Mouse (Mus musculus): Measurements from ENCODE around the gene Cst12. TPM values are rescaled to one million over a fixed set of nuclear protein-coding genes. Genes with fewer than 3 reads are reported as not detected.

Cst12 gene
- total RNA-seq, 2 experiments from 2014 or later = 3.3 to 3.7 TPM

Other genes with a start within 250 kb of the Cst12 start
- 10 to 100 TPM; 11.0 to 12.6 TPM for gene Nxt1, start 116.8 kb upstream of the Cst12 start, total RNA-seq (2021)
- gene Gzf1, start 108.3 kb upstream of the Cst12 start, total RNA-seq (2021) = 10 to 100 TPM; 32.5 to 33.2 TPM
- gene Napb, start 56.9 kb upstream of the Cst12 start, total RNA-seq (2021) = 100 to 1,000 TPM; 295 to 320 TPM
- gene Cstl1, start 39.0 kb upstream of the Cst12 start, total RNA-seq (2021) = 1 to 10 TPM in 1 of 2 experiments, under 1 TPM in 1; 0.55 to 1.6 TPM
- not detected for gene Cst11, start 17.9 kb upstream of the Cst12 start, total RNA-seq (2021)
- gene 8030411F24Rik, start 7.4 kb upstream of the Cst12 start, total RNA-seq (2021) = not detected
- not detected for gene Cst8, start 9.4 kb downstream of the Cst12 start, total RNA-seq (2021)
- not detected for gene Cst13, start 30.7 kb downstream of the Cst12 start, total RNA-seq (2021)
- not detected for gene Cst9, start 45.8 kb downstream of the Cst12 start, total RNA-seq (2021)
- not detected for gene 9230104L09Rik, start 75.7 kb downstream of the Cst12 start, total RNA-seq (2021)
- gene Cst3, start 86.3 kb downstream of the Cst12 start, total RNA-seq (2021) = 1,000 to 10,000 TPM; 2,172 to 2,182 TPM
- gene Gm1330, start 213.9 kb downstream of the Cst12 start, total RNA-seq (2021) = not detected
- not detected for gene Gm10750, start 227.9 kb downstream of the Cst12 start, total RNA-seq (2021)

All from layer of hippocampus, postnatal 36 days (tissue).